Mouse (Mus musculus): ENCODE results near the gene Btbd11. TPM values are rescaled to one million over a fixed set of nuclear protein-coding genes. Genes with fewer than 3 reads are reported as not detected.

The Btbd11 gene
- 0.77 and 1.2 TPM in 2 replicates for polyA plus RNA-seq (2014; fragmentation: Nextera tagmentation; extraction: Ambion mirVana)

GRCm38 (mm10) chr10:85386605-85387218 is at the start of gene Btbd11:
Btbd11 (plus strand) TSS chr10:85386814.
- Histone ChIP-seq H3K9me3 (replicated peaks; ENCODE audit: control insufficient read depth, low read length) (no peaks in the 10 kb centered on the region), H3K4me1 (ENCODE audit: control insufficient read depth, insufficient read depth, low read length) (peaks cover 6% of the 10 kb centered on the region; the same call in 1 of the 2 replicates), H3K4me2 (peak within 1 kb of the TSS; percentile 99), H3K27ac (ENCODE audit: low read depth, low read length) (no peak within 1 kb of the TSS), H3K27me3 (ENCODE audit: control insufficient read depth, insufficient read depth, low read length) (peaks cover 13% of the 10 kb centered on the region), H3K36me3 (ENCODE audit: control insufficient read depth, insufficient read depth, low read length) (no peaks in the 10 kb centered on the region), H3K9ac (ENCODE audit: low read depth, low read length) (peak within 1 kb of the TSS; percentile 71), H3K4me3 (ENCODE audit: low read depth, low read length) (peak within 1 kb of the TSS; percentile 58)
- ATAC-seq (replicated peaks; ENCODE audit: insufficient number of reproducible peaks, low FRiP score, low TSS enrichment), result peak; percentile 85
- under 1% methylated on average over 46 of the region's 46 CpGs for WGBS (ENCODE audit: insufficient replicate concordance)

GRCm38 (mm10) chr10:85338733-85339132 is 47.9 kb upstream of the Btbd11 start:
- no peak overlapping the region for H3K27ac ChIP-seq (ENCODE audit: low read depth, low read length)
- H3K4me3 ChIP-seq (ENCODE audit: low read depth, low read length), result no peak overlapping the region
- no peak for ATAC-seq (replicated peaks; ENCODE audit: insufficient number of reproducible peaks, low FRiP score, low TSS enrichment)
- H3K4me1 ChIP-seq (ENCODE audit: control insufficient read depth, insufficient read depth, low read length), result no peaks in the 10 kb centered on the region
- H3K9me3 ChIP-seq (replicated peaks; ENCODE audit: control insufficient read depth, low read length), result no peaks in the 10 kb centered on the region
- WGBS (ENCODE audit: insufficient replicate concordance), result 65% methylated on average over 12 of the region's 12 CpGs
- H3K27me3 ChIP-seq (ENCODE audit: control insufficient read depth, insufficient read depth, low read length), result no peaks in the 10 kb centered on the region
- no peak overlapping the region for H3K4me2 ChIP-seq
- H3K36me3 ChIP-seq (ENCODE audit: control insufficient read depth, insufficient read depth, low read length), result no peaks in the 10 kb centered on the region
- H3K9ac ChIP-seq (ENCODE audit: low read depth, low read length), result no peak overlapping the region

- H3K27ac ChIP-seq (ENCODE audit: low read depth, low read length), result no peak overlapping the region
- no peaks in the 10 kb centered on the region for H3K36me3 ChIP-seq (ENCODE audit: control insufficient read depth, insufficient read depth, low read length)
- H3K9ac ChIP-seq (ENCODE audit: low read depth, low read length), result no peak overlapping the region
- H3K4me3 ChIP-seq (ENCODE audit: low read depth, low read length), result no peak overlapping the region
- H3K4me2 ChIP-seq, result no peak overlapping the region
- H3K9me3 ChIP-seq (replicated peaks; ENCODE audit: control insufficient read depth, low read length), result no peaks in the 10 kb centered on the region
- no peaks in the 10 kb centered on the region for H3K27me3 ChIP-seq (ENCODE audit: control insufficient read depth, insufficient read depth, low read length)
- no peak for ATAC-seq (replicated peaks; ENCODE audit: insufficient number of reproducible peaks, low FRiP score, low TSS enrichment)
- no peaks in the 10 kb centered on the region for H3K4me1 ChIP-seq (ENCODE audit: control insufficient read depth, insufficient read depth, low read length)
- WGBS (ENCODE audit: insufficient replicate concordance), result 85% methylated on average over 1 of the region's 1 CpGs
Observed at GRCm38 (mm10) chr10:85341867-85342266, 44.7 kb upstream of the Btbd11 start.

GRCm38 (mm10) chr10:85347171-85347570 is 39.4 kb upstream of the Btbd11 start:
- no peak for ATAC-seq (replicated peaks; ENCODE audit: insufficient number of reproducible peaks, low FRiP score, low TSS enrichment)
- Histone ChIP-seq H3K4me2 (no peak overlapping the region), H3K4me3 (ENCODE audit: low read depth, low read length) (no peak overlapping the region), H3K9me3 (replicated peaks; ENCODE audit: control insufficient read depth, low read length) (no peaks in the 10 kb centered on the region), H3K4me1 (ENCODE audit: control insufficient read depth, insufficient read depth, low read length) (no peaks in the 10 kb centered on the region), H3K36me3 (ENCODE audit: control insufficient read depth, insufficient read depth, low read length) (no peaks in the 10 kb centered on the region), H3K27me3 (ENCODE audit: control insufficient read depth, insufficient read depth, low read length) (no peaks in the 10 kb centered on the region), H3K9ac (ENCODE audit: low read depth, low read length) (no peak overlapping the region), H3K27ac (ENCODE audit: low read depth, low read length) (no peak overlapping the region)
- 76% methylated on average over 9 of the region's 9 CpGs for WGBS (ENCODE audit: insufficient replicate concordance)

GRCm38 (mm10) chr10:85352505-85352904 is 34.1 kb upstream of the Btbd11 start:
- Histone ChIP-seq H3K9ac (ENCODE audit: low read depth, low read length) (no peak overlapping the region), H3K4me3 (ENCODE audit: low read depth, low read length) (no peak overlapping the region), H3K4me1 (ENCODE audit: control insufficient read depth, insufficient read depth, low read length) (no peaks in the 10 kb centered on the region), H3K9me3 (replicated peaks; ENCODE audit: control insufficient read depth, low read length) (no peaks in the 10 kb centered on the region), H3K27me3 (ENCODE audit: control insufficient read depth, insufficient read depth, low read length) (no peaks in the 10 kb centered on the region), H3K4me2 (no peak overlapping the region), H3K27ac (ENCODE audit: low read depth, low read length) (no peak overlapping the region), H3K36me3 (ENCODE audit: control insufficient read depth, insufficient read depth, low read length) (no peaks in the 10 kb centered on the region)
- WGBS (ENCODE audit: insufficient replicate concordance), result 74% methylated on average over 2 of the region's 2 CpGs
- no peak for ATAC-seq (replicated peaks; ENCODE audit: insufficient number of reproducible peaks, low FRiP score, low TSS enrichment)

- no peak for ATAC-seq (replicated peaks; ENCODE audit: insufficient number of reproducible peaks, low FRiP score, low TSS enrichment)
- H3K4me2 ChIP-seq, result no peak overlapping the region
- 74% methylated on average over 1 of the region's 1 CpGs for WGBS (ENCODE audit: insufficient replicate concordance)
Observed at GRCm38 (mm10) chr10:85354270-85354669, 32.3 kb upstream of the Btbd11 start.

GRCm38 (mm10) chr10:85359501-85360066 is 27.0 kb upstream of the Btbd11 start:
- ATAC-seq (replicated peaks; ENCODE audit: insufficient number of reproducible peaks, low FRiP score, low TSS enrichment), result no peak
- H3K4me2 ChIP-seq, result no peak overlapping the region

More at GRCm38 (mm10) chr10:85354270-85354669, 32.3 kb upstream of the Btbd11 start:
- Histone ChIP-seq H3K27me3 (ENCODE audit: control insufficient read depth, insufficient read depth, low read length) (no peaks in the 10 kb centered on the region), H3K4me1 (ENCODE audit: control insufficient read depth, insufficient read depth, low read length) (no peaks in the 10 kb centered on the region), H3K4me3 (ENCODE audit: low read depth, low read length) (no peak overlapping the region), H3K9me3 (replicated peaks; ENCODE audit: control insufficient read depth, low read length) (no peaks in the 10 kb centered on the region), H3K36me3 (ENCODE audit: control insufficient read depth, insufficient read depth, low read length) (no peaks in the 10 kb centered on the region), H3K27ac (ENCODE audit: low read depth, low read length) (no peak overlapping the region), H3K9ac (ENCODE audit: low read depth, low read length) (no peak overlapping the region)

GRCm38 (mm10) chr10:85362766-85363442 is 23.7 kb upstream of the Btbd11 start:
- WGBS (ENCODE audit: insufficient replicate concordance), result 71% methylated on average over 9 of the region's 9 CpGs
- H3K36me3 ChIP-seq (ENCODE audit: control insufficient read depth, insufficient read depth, low read length), result no peaks in the 10 kb centered on the region
- H3K4me1 ChIP-seq (ENCODE audit: control insufficient read depth, insufficient read depth, low read length), result no peaks in the 10 kb centered on the region
- no peak for ATAC-seq (replicated peaks; ENCODE audit: insufficient number of reproducible peaks, low FRiP score, low TSS enrichment)
- no peak overlapping the region for H3K4me2 ChIP-seq
- no peaks in the 10 kb centered on the region for H3K27me3 ChIP-seq (ENCODE audit: control insufficient read depth, insufficient read depth, low read length)
- H3K27ac ChIP-seq (ENCODE audit: low read depth, low read length), result no peak overlapping the region
- no peak overlapping the region for H3K4me3 ChIP-seq (ENCODE audit: low read depth, low read length)
- no peaks in the 10 kb centered on the region for H3K9me3 ChIP-seq (replicated peaks; ENCODE audit: control insufficient read depth, low read length)
- H3K9ac ChIP-seq (ENCODE audit: low read depth, low read length), result no peak overlapping the region

More at GRCm38 (mm10) chr10:85359501-85360066, 27.0 kb upstream of the Btbd11 start:
- Histone ChIP-seq H3K36me3 (ENCODE audit: control insufficient read depth, insufficient read depth, low read length) (no peaks in the 10 kb centered on the region), H3K27ac (ENCODE audit: low read depth, low read length) (no peak overlapping the region), H3K4me3 (ENCODE audit: low read depth, low read length) (no peak overlapping the region), H3K27me3 (ENCODE audit: control insufficient read depth, insufficient read depth, low read length) (no peaks in the 10 kb centered on the region), H3K4me1 (ENCODE audit: control insufficient read depth, insufficient read depth, low read length) (no peaks in the 10 kb centered on the region), H3K9me3 (replicated peaks; ENCODE audit: control insufficient read depth, low read length) (no peaks in the 10 kb centered on the region), H3K9ac (ENCODE audit: low read depth, low read length) (no peak overlapping the region)
- WGBS (ENCODE audit: insufficient replicate concordance), result 76% methylated on average over 3 of the region's 3 CpGs
